Mouse (Mus musculus): ENCODE measurements around the gene Doc2b. TPM values are rescaled to one million over a fixed set of nuclear protein-coding genes. Genes with fewer than 3 reads are reported as not detected.

The Doc2b gene
- total and polyA plus RNA-seq, 3 experiments: not detected

DNA sequence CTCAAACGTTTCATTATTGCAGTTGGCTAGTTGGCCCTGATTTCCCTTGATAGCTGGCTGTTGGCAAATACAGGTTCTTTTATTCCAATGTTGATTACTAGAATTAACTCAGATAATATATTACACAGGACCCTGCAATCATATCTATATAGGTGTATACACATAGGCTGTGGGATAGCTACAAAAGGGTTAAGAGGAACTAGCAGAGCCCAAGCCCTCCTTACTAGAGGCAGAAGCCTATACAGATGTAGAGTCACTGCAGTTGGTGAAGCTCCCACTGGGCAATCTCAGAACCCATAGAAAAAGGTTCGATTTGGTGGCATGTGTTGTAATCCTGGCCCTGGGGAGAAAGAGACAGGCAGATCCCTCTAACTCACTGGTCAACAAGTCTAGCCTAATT lies 68.7 kb downstream of the Doc2b start:
- no peak for DNase-seq (ENCODE audit: extremely low read depth)
- dilution Hi-C loops (cut with MboI; ENCODE audit: extremely low pct_ligation_motif_present, extremely low pct_unique_long_range_greater_than_20kb, low sequenced_read_pairs): no loop called here

DNA sequence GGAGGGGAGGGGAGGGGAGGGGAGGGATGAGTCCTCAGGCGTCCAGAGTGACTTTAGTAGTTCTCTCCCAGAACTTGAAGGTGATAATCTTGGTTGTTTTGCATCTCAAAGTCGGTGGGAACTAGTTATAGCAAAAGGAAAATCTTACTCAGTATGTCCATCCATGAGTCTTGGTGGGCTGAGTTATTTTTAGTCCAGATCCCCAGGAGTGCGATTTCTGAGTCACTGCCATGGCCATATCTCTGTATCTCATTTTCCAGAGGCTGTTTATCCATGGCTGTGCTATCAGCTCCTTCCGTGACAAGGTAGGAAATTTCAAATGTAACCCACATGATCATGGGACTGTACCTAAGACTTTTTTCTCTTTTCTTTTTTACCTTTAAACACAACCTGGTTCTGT lies 73.5 kb downstream of the Doc2b start:
- Histone ChIP-seq H3K4me1 (ENCODE audit: control insufficient read depth in 1 of 2, insufficient read depth in 2 of 2) (peaks cover 0 to 9% of the 10 kb centered on the region in 2 experiments; a peak in 3 of 4 replicates), H3K9ac (ENCODE audit: insufficient read depth, low read depth) (no peak overlapping the region), H3K4me2 (ENCODE audit: insufficient read depth, low read depth, poor library complexity, severe bottlenecking) (no peak overlapping the region), H3K27ac (ENCODE audit: insufficient read depth, low read depth) (no peak overlapping the region), H3K9me3 (replicated peaks; ENCODE audit: low read length) (peaks cover 14% of the 10 kb centered on the region), H3K4me3 (replicated peaks in 1 of 3; ENCODE audit: low read depth in 2 of 3, low read length in 2 of 3, poor library complexity in 1 of 3) (no peak overlapping the region), H3K36me3 (replicated peaks in 1 of 2; ENCODE audit: control insufficient read depth in 1 of 2, insufficient read depth in 1 of 2, low read length in 1 of 2) (no peaks in the 10 kb centered on the region), H3K27me3 (replicated peaks) (no peaks in the 10 kb centered on the region), H3K79me2 (replicated peaks; ENCODE audit: control insufficient read depth, extremely low read depth, insufficient read depth, poor library complexity, severe bottlenecking) (no peaks in the 10 kb centered on the region)
- in situ Hi-C loops (cut with MboI; ENCODE audit: low pct_ligation_motif_present, low pct_unique_long_range_greater_than_20kb, low sequenced_read_pairs): no loop called here
- TF ChIP-seq MAFK (IDR thresholded peaks at IDR 0.05; ENCODE audit: insufficient replicate concordance, low read length) (no peak), MEF2A (IDR thresholded peaks at IDR 0.05; ENCODE audit: borderline replicate concordance, low read depth, low read length) (peak; percentile 63; the same call in 1 of the 2 replicates), JUN (IDR thresholded peaks at IDR 0.05; ENCODE audit: insufficient read depth, low read depth, low read length) (0 out of 2 replicates have a peak, but pooled peaks have one; percentile 6)
- no peak for DNase-seq (ENCODE audit: extremely low read depth)
- dilution Hi-C loops (cut with MboI; ENCODE audit: extremely low pct_ligation_motif_present, extremely low pct_unique_long_range_greater_than_20kb, low sequenced_read_pairs): no loop called here

More for the DNA sequence above, 68.7 kb downstream of the Doc2b start:
- Histone ChIP-seq H3K79me2 (replicated peaks; ENCODE audit: control insufficient read depth, extremely low read depth, insufficient read depth, poor library complexity, severe bottlenecking) (0 out of 2 replicates have a peak, but pooled peaks cover 4% of the 10 kb centered on the region), H3K4me1 (ENCODE audit: control insufficient read depth in 1 of 2, insufficient read depth in 2 of 2) (peaks cover 16 to 38% of the 10 kb centered on the region in 2 experiments), H3K27ac (ENCODE audit: insufficient read depth, low read depth) (no peak overlapping the region), H3K9me3 (replicated peaks; ENCODE audit: low read length) (no peaks in the 10 kb centered on the region), H3K9ac (ENCODE audit: insufficient read depth, low read depth) (no peak overlapping the region), H3K4me2 (ENCODE audit: insufficient read depth, low read depth, poor library complexity, severe bottlenecking) (no peak overlapping the region), H3K27me3 (replicated peaks) (no peaks in the 10 kb centered on the region), H3K4me3 (replicated peaks in 1 of 3; ENCODE audit: low read depth in 2 of 3, low read length in 2 of 3, poor library complexity in 1 of 3) (no peak overlapping the region), H3K36me3 (replicated peaks in 1 of 2; ENCODE audit: control insufficient read depth in 1 of 2, insufficient read depth in 1 of 2, low read length in 1 of 2) (no peaks in the 10 kb centered on the region)
- TF ChIP-seq MEF2A (IDR thresholded peaks at IDR 0.05; ENCODE audit: borderline replicate concordance, low read depth, low read length) (no peak), BHLHE40 (IDR thresholded peaks at IDR 0.05; ENCODE audit: low read depth, low read length) (no peak)
- in situ Hi-C loops (cut with MboI; ENCODE audit: low pct_ligation_motif_present, low pct_unique_long_range_greater_than_20kb, low sequenced_read_pairs): no loop called here

Other genes with a start within 250 kb of the Doc2b start
- 61.8 and 75.8 TPM in 2 replicates for gene Pitpna, start 208.0 kb downstream of the Doc2b start, total RNA-seq (2012; rRNA removed)
- gene Pitpna, start 208.0 kb downstream of the Doc2b start, total RNA-seq (2014; rRNA removed): 80.7 and 84.6 TPM in 2 replicates
- 243 and 290 TPM in 2 replicates for gene Pitpna, start 208.0 kb downstream of the Doc2b start, polyA plus RNA-seq (2012; ENCODE audit: insufficient read length, low read depth)
- 25.5 and 31.2 TPM in 2 replicates for gene Inpp5k, start 165.1 kb downstream of the Doc2b start, total RNA-seq (2012; rRNA removed)
- 40.7 and 41.9 TPM in 2 replicates for gene Inpp5k, start 165.1 kb downstream of the Doc2b start, total RNA-seq (2014; rRNA removed)
- 30.5 and 35.6 TPM in 2 replicates for gene Inpp5k, start 165.1 kb downstream of the Doc2b start, polyA plus RNA-seq (2012; ENCODE audit: insufficient read length, low read depth)
- 41.1 and 47.3 TPM in 2 replicates for gene Myo1c, start 145.5 kb downstream of the Doc2b start, total RNA-seq (2012; rRNA removed)
- 21.9 and 24.8 TPM in 2 replicates for gene Myo1c, start 145.5 kb downstream of the Doc2b start, total RNA-seq (2014; rRNA removed)
- gene Myo1c, start 145.5 kb downstream of the Doc2b start, polyA plus RNA-seq (2012; ENCODE audit: insufficient read length, low read depth): 46.6 and 52.0 TPM in 2 replicates
- 37.8 and 42.2 TPM in 2 replicates for gene Crk, start 116.8 kb downstream of the Doc2b start, total RNA-seq (2012; rRNA removed)
- 39.9 and 44.3 TPM in 2 replicates for gene Crk, start 116.8 kb downstream of the Doc2b start, total RNA-seq (2014; rRNA removed)
- gene Crk, start 116.8 kb downstream of the Doc2b start, polyA plus RNA-seq (2012; ENCODE audit: insufficient read length, low read depth): 44.6 and 46.1 TPM in 2 replicates
- 348 and 421 TPM in 2 replicates for gene Ywhae, start 63.2 kb downstream of the Doc2b start, total RNA-seq (2012; rRNA removed)
- 129 and 130 TPM in 2 replicates for gene Ywhae, start 63.2 kb downstream of the Doc2b start, total RNA-seq (2014; rRNA removed)
- 1,436 and 1,665 TPM in 2 replicates for gene Ywhae, start 63.2 kb downstream of the Doc2b start, polyA plus RNA-seq (2012; ENCODE audit: insufficient read length, low read depth)
- 0.21 and 0.34 TPM in 2 replicates for gene Rph3al, start 142.4 kb upstream of the Doc2b start, total RNA-seq (2012; rRNA removed)
- 0.16 TPM in 1 of 2 replicates, not detected in the other for gene Rph3al, start 142.4 kb upstream of the Doc2b start, total RNA-seq (2014; rRNA removed)
- gene Rph3al, start 142.4 kb upstream of the Doc2b start, polyA plus RNA-seq (2012; ENCODE audit: insufficient read length, low read depth): 0.39 and 0.55 TPM in 2 replicates
- 0.76 TPM in 1 of 2 replicates, not detected in the other for gene 1700016K19Rik, start 203.9 kb upstream of the Doc2b start, total RNA-seq (2012; rRNA removed)
- not detected in 2 replicates for gene 1700016K19Rik, start 203.9 kb upstream of the Doc2b start, total RNA-seq (2014; rRNA removed)
- 0.53 TPM in 1 of 2 replicates, not detected in the other for gene 1700016K19Rik, start 203.9 kb upstream of the Doc2b start, polyA plus RNA-seq (2012; ENCODE audit: insufficient read length, low read depth)
- 0.80 and 0.85 TPM in 2 replicates for gene Rflnb, start 231.7 kb upstream of the Doc2b start, total RNA-seq (2012; rRNA removed)
- gene Rflnb, start 231.7 kb upstream of the Doc2b start, total RNA-seq (2014; rRNA removed): 0.19 and 0.26 TPM in 2 replicates
- 0.31 and 0.69 TPM in 2 replicates for gene Rflnb, start 231.7 kb upstream of the Doc2b start, polyA plus RNA-seq (2012; ENCODE audit: insufficient read length, low read depth)